Mouse (Mus musculus) stomach, embryonic 14.5 days (tissue): ENCODE data around the gene Atp6v0e. TPM values are rescaled to one million over a fixed set of nuclear protein-coding genes. Genes with fewer than 3 reads are reported as not detected.

Experiments
- ATAC-seq: fragments of 200-750 bp; cut with Nextera tagmentation; 2 replicates; pipeline ENCODE4 v1.8.0; 2017; ENCODE audit warnings: low read depth, moderate TSS enrichment; ENCODE audit not compliant: insufficient number of reproducible peaks, insufficient read depth, low FRiP score
- H3K27ac ChIP-seq: fragments of 300-500 bp; sonication (generic); 2 replicates; pipeline ENCODE4 v1.5.1; 2014; ENCODE audit warnings: mild to moderate bottlenecking, low read length, moderate library complexity, mixed read lengths
- H3K27me3 ChIP-seq: fragments of 300-500 bp; sonication (generic); 2 replicates; pipeline ENCODE4 v1.6.1; 2014; ENCODE audit warnings: low read length, control low read depth, mixed read lengths; ENCODE audit not compliant: control insufficient read depth, insufficient read depth
- H3K36me3 ChIP-seq: fragments of 300-500 bp; sonication (generic); 2 replicates; pipeline ENCODE4 v1.6.1; 2014; ENCODE audit warnings: mild to moderate bottlenecking, control low read depth, low read length, moderate library complexity, mixed read lengths; ENCODE audit not compliant: control insufficient read depth, insufficient read depth
- H3K4me1 ChIP-seq: fragments of 300-500 bp; sonication (generic); 2 replicates; pipeline ENCODE4 v1.6.1; 2014; ENCODE audit warnings: low read length, control low read depth, mixed read lengths; ENCODE audit not compliant: control insufficient read depth, insufficient read depth
- H3K4me2 ChIP-seq: fragments of 300-500 bp; sonication (generic); replicated peaks from 2 replicates; pipeline ENCODE4 v1.6.1; 2014; ENCODE audit warnings: low read depth, low read length, control low read depth
- H3K4me3 ChIP-seq: fragments of 300-500 bp; sonication (generic); 2 replicates; pipeline ENCODE4 v1.5.1; 2014; ENCODE audit warnings: low read depth, low read length, control low read depth
- H3K9ac ChIP-seq: fragments of 300-500 bp; sonication (generic); replicated peaks from 2 replicates; pipeline ENCODE4 v1.6.1; 2014; ENCODE audit warnings: low read depth, mild to moderate bottlenecking, control low read depth, low read length, moderate library complexity, mixed read lengths
- H3K9me3 ChIP-seq: fragments of 300-500 bp; sonication (generic); 2 replicates; pipeline ENCODE4 v1.6.1; 2016; ENCODE audit warnings: low read depth, low read length, control low read depth; ENCODE audit not compliant: control insufficient read depth
- WGBS: fragments of 180-500 bp; shearing (Covaris S2); extraction: QIAGEN DNeasy Blood & Tissue Kit; methylation state at CpG from one replicate; pipeline ENCODE4 v1.1.7; 2014; 5-methylcytosine and 5-hydroxymethylcytosine counted together
- polyA plus RNA-seq: library from polyadenylated mRNA; unstranded; fragments of >200 nt; fragmentation: Nextera tagmentation; extraction: Ambion mirVana; gene quantifications from 2 replicates; pipeline ENCODE4 v1.2.1, GENCODE M21; 2014

The Atp6v0e gene
- polyA plus RNA-seq, 1 experiment from 2014 or later = 179 TPM

GRCm38 (mm10) chr17:26621912-26622311 lies 41.1 kb upstream of the Atp6v0e start:
- H3K4me3 ChIP-seq = no peak overlapping the region
- no peak overlapping the region for H3K4me2 ChIP-seq
- H3K36me3 ChIP-seq = peaks cover 43% of the 10 kb centered on the region
- 73% methylated on average over 5 of the region's 5 CpGs for WGBS
- no peaks in the 10 kb centered on the region for H3K9me3 ChIP-seq
- no peak overlapping the region for H3K9ac ChIP-seq
- H3K4me1 ChIP-seq = no peaks in the 10 kb centered on the region
- H3K27ac ChIP-seq = no peak overlapping the region
- ATAC-seq = no peak
- no peaks in the 10 kb centered on the region for H3K27me3 ChIP-seq

- H3K9ac ChIP-seq = no peak overlapping the region
- no peaks in the 10 kb centered on the region for H3K9me3 ChIP-seq
- no peak overlapping the region for H3K4me3 ChIP-seq
- no peaks in the 10 kb centered on the region for H3K4me1 ChIP-seq
- ATAC-seq = no peak
- peaks cover 49% of the 10 kb centered on the region for H3K36me3 ChIP-seq
- no peak overlapping the region for H3K4me2 ChIP-seq
- H3K27ac ChIP-seq = no peak overlapping the region
- WGBS = 92% methylated on average over 6 of the region's 6 CpGs
- no peaks in the 10 kb centered on the region for H3K27me3 ChIP-seq
These were observed 39.0 kb upstream of the Atp6v0e start for GRCm38 (mm10) chr17:26623991-26624390.

- no peak for ATAC-seq
- Histone ChIP-seq H3K4me1 (no peaks in the 10 kb centered on the region), H3K36me3 (peaks cover 59% of the 10 kb centered on the region), H3K4me2 (no peak overlapping the region), H3K9me3 (no peaks in the 10 kb centered on the region), H3K9ac (no peak overlapping the region), H3K27ac (no peak overlapping the region), H3K4me3 (no peak overlapping the region), H3K27me3 (no peaks in the 10 kb centered on the region)
- WGBS = 95% methylated on average over 10 of the region's 10 CpGs
These were observed 38.0 kb upstream of the Atp6v0e start for GRCm38 (mm10) chr17:26624999-26625398.

- H3K36me3 ChIP-seq = peaks cover 65% of the 10 kb centered on the region
- no peak overlapping the region for H3K4me2 ChIP-seq
- no peak overlapping the region for H3K27ac ChIP-seq
- H3K9me3 ChIP-seq = no peaks in the 10 kb centered on the region
- H3K4me3 ChIP-seq = no peak overlapping the region
- H3K4me1 ChIP-seq = no peaks in the 10 kb centered on the region
- no peak for ATAC-seq
- H3K27me3 ChIP-seq = no peaks in the 10 kb centered on the region
- no peak overlapping the region for H3K9ac ChIP-seq
- 97% methylated on average over 2 of the region's 2 CpGs for WGBS
These were observed 37.5 kb upstream of the Atp6v0e start for GRCm38 (mm10) chr17:26625521-26626010.

GRCm38 (mm10) chr17:26628479-26628878 lies 34.6 kb upstream of the Atp6v0e start:
- Histone ChIP-seq H3K4me1 (no peaks in the 10 kb centered on the region), H3K27me3 (no peaks in the 10 kb centered on the region), H3K27ac (no peak overlapping the region), H3K4me3 (no peak overlapping the region), H3K4me2 (no peak overlapping the region), H3K36me3 (peaks cover 67% of the 10 kb centered on the region), H3K9ac (no peak overlapping the region), H3K9me3 (no peaks in the 10 kb centered on the region)
- ATAC-seq = no peak
- 82% methylated on average over 6 of the region's 6 CpGs for WGBS

GRCm38 (mm10) chr17:26628936-26629335 lies 34.1 kb upstream of the Atp6v0e start:
- no peak overlapping the region for H3K4me3 ChIP-seq
- H3K27ac ChIP-seq = no peak overlapping the region
- H3K36me3 ChIP-seq = peaks cover 63% of the 10 kb centered on the region
- ATAC-seq = no peak
- no peaks in the 10 kb centered on the region for H3K4me1 ChIP-seq
- WGBS = 93% methylated on average over 3 of the region's 3 CpGs
- H3K4me2 ChIP-seq = no peak overlapping the region
- no peaks in the 10 kb centered on the region for H3K27me3 ChIP-seq
- no peaks in the 10 kb centered on the region for H3K9me3 ChIP-seq
- H3K9ac ChIP-seq = no peak overlapping the region

GRCm38 (mm10) chr17:26631811-26632327 lies 31.2 kb upstream of the Atp6v0e start:
- 80% methylated on average over 8 of the region's 8 CpGs for WGBS
- no peak overlapping the region for H3K27ac ChIP-seq
- H3K4me1 ChIP-seq = no peaks in the 10 kb centered on the region
- ATAC-seq = no peak
- H3K9me3 ChIP-seq = no peaks in the 10 kb centered on the region
- no peak overlapping the region for H3K9ac ChIP-seq
- no peaks in the 10 kb centered on the region for H3K27me3 ChIP-seq
- H3K4me2 ChIP-seq = no peak overlapping the region
- no peak overlapping the region for H3K4me3 ChIP-seq
- peaks cover 65% of the 10 kb centered on the region for H3K36me3 ChIP-seq

- no peak overlapping the region for H3K4me2 ChIP-seq
- no peak overlapping the region for H3K27ac ChIP-seq
- no peak overlapping the region for H3K9ac ChIP-seq
- WGBS = 93% methylated on average over 9 of the region's 9 CpGs
- H3K27me3 ChIP-seq = no peaks in the 10 kb centered on the region
- ATAC-seq = no peak
- no peaks in the 10 kb centered on the region for H3K4me1 ChIP-seq
- no peaks in the 10 kb centered on the region for H3K9me3 ChIP-seq
- H3K36me3 ChIP-seq = peaks cover 61% of the 10 kb centered on the region
- no peak overlapping the region for H3K4me3 ChIP-seq
These were observed 29.8 kb upstream of the Atp6v0e start for GRCm38 (mm10) chr17:26633186-26633585.

GRCm38 (mm10) chr17:26633926-26634325 lies 29.1 kb upstream of the Atp6v0e start:
- Histone ChIP-seq H3K9me3 (no peaks in the 10 kb centered on the region), H3K27ac (no peak overlapping the region), H3K4me3 (no peak overlapping the region), H3K9ac (no peak overlapping the region), H3K27me3 (no peaks in the 10 kb centered on the region), H3K36me3 (peaks cover 55% of the 10 kb centered on the region), H3K4me2 (no peak overlapping the region), H3K4me1 (no peaks in the 10 kb centered on the region)
- no peak for ATAC-seq
- WGBS = 92% methylated on average over 9 of the region's 9 CpGs
